Mouse (Mus musculus) heart, embryonic 16.5 days (tissue): Measurements from ENCODE around the gene Zfp987. TPM values are rescaled to one million over a fixed set of nuclear protein-coding genes. Genes with fewer than 3 reads are reported as not detected.
"Not testable (repeated sequence)": the region's sequence is repeated elsewhere in the genome, so short reads cannot be mapped to it uniquely, and the experiment has no call there.

Source experiments
- ATAC-seq: fragments of 200-750 bp; cut with Nextera tagmentation; replicated peaks from 2 replicates; pipeline ENCODE4 v1.8.0; 2017; ENCODE audit warnings: moderate number of reproducible peaks; ENCODE audit not compliant: insufficient read depth, low FRiP score; ENCODE audit errors: extremely low read depth
- H3K27ac ChIP-seq: fragments of 300-500 bp; sonication (generic); 2 replicates; pipeline ENCODE4 v1.5.1; 2014; ENCODE audit warnings: mild to moderate bottlenecking, low read length, control low read depth, moderate library complexity
- H3K27me3 ChIP-seq: fragments of 300-500 bp; sonication (generic); 2 replicates; pipeline ENCODE4 v1.6.1; 2014; ENCODE audit warnings: low read length, mixed read lengths; ENCODE audit not compliant: control insufficient read depth, insufficient read depth
- H3K36me3 ChIP-seq: fragments of 300-500 bp; sonication (generic); 2 replicates; pipeline ENCODE4 v1.6.1; 2014; ENCODE audit not compliant: control insufficient read depth, insufficient read depth
- H3K4me1 ChIP-seq: fragments of 300-500 bp; sonication (generic); 2 replicates; pipeline ENCODE4 v1.6.1; 2014; ENCODE audit warnings: low read length, mixed read lengths; ENCODE audit not compliant: control insufficient read depth, insufficient read depth
- H3K4me2 ChIP-seq: fragments of 300-500 bp; sonication (generic); 2 replicates; pipeline ENCODE4 v1.6.1; 2014; ENCODE audit warnings: low read depth, mild to moderate bottlenecking, control low read depth, low read length
- H3K4me3 ChIP-seq: fragments of 300-500 bp; sonication (generic); 2 replicates; pipeline ENCODE4 v1.5.1; 2014; ENCODE audit warnings: mild to moderate bottlenecking, control low read depth, low read length
- H3K9ac ChIP-seq: fragments of 300-500 bp; sonication (generic); 2 replicates; pipeline ENCODE4 v1.6.1; 2014; ENCODE audit warnings: low read length, control low read depth
- H3K9me3 ChIP-seq: fragments of 300-500 bp; sonication (generic); replicated peaks from 2 replicates; pipeline ENCODE4 v1.6.1; 2016; ENCODE audit warnings: low read length; ENCODE audit not compliant: control insufficient read depth
- WGBS: fragments of 180-500 bp; shearing (Covaris S2); extraction: QIAGEN DNeasy Blood & Tissue Kit; methylation state at CpG from one replicate; pipeline ENCODE4 v1.1.7; 2014; 5-methylcytosine and 5-hydroxymethylcytosine counted together
- polyA plus RNA-seq: library from polyadenylated mRNA; unstranded; fragments of >200 nt; fragmentation: Nextera tagmentation; extraction: Ambion mirVana; gene quantifications from 2 replicates; pipeline ENCODE4 v1.2.1, GENCODE M21; 2015

Zfp987 gene
- polyA plus RNA-seq, 1 experiment from 2014 or later, result 0.24 TPM

GRCm38 (mm10) chr4:146167202-146167832, 70.2 kb downstream of the Zfp987 start:
- H3K9me3 ChIP-seq, result peaks cover 13% of the 10 kb centered on the region
- H3K4me1 ChIP-seq, H3K4me2 ChIP-seq, H3K9ac ChIP-seq, H3K4me3 ChIP-seq, H3K27me3 ChIP-seq, H3K27ac ChIP-seq, ATAC-seq, H3K36me3 ChIP-seq: not testable (repeated sequence)
- WGBS, result 69% methylated on average over 3 of the region's 3 CpGs

GRCm38 (mm10) chr4:146167879-146168532, 70.9 kb downstream of the Zfp987 start:
- ATAC-seq, result peak; percentile 37; the same call in 1 of the 2 replicates
- not testable (repeated sequence) for H3K4me3 ChIP-seq, H3K4me1 ChIP-seq, H3K27ac ChIP-seq, H3K36me3 ChIP-seq, H3K27me3 ChIP-seq, H3K4me2 ChIP-seq, H3K9ac ChIP-seq
- WGBS, result 76% methylated on average over 10 of the region's 10 CpGs
- H3K9me3 ChIP-seq, result peaks cover 13% of the 10 kb centered on the region

GRCm38 (mm10) chr4:146168730-146169215, 71.7 kb downstream of the Zfp987 start:
- WGBS, result no CpG with 5 or more reads among the region's 2 CpGs
- H3K4me2 ChIP-seq, ATAC-seq, H3K36me3 ChIP-seq, H3K9ac ChIP-seq, H3K4me3 ChIP-seq, H3K27me3 ChIP-seq, H3K4me1 ChIP-seq, H3K27ac ChIP-seq: not testable (repeated sequence)
- peaks cover 19% of the 10 kb centered on the region for H3K9me3 ChIP-seq

GRCm38 (mm10) chr4:146173378-146174226, 76.5 kb downstream of the Zfp987 start:
- not testable (repeated sequence) for H3K27me3 ChIP-seq, H3K4me1 ChIP-seq, H3K27ac ChIP-seq, H3K4me2 ChIP-seq, H3K9ac ChIP-seq, H3K36me3 ChIP-seq, H3K4me3 ChIP-seq
- 51% methylated on average over 3 of the region's 4 CpGs for WGBS
- H3K9me3 ChIP-seq, result peaks cover 12% of the 10 kb centered on the region
- ATAC-seq, result peak; percentile 58

Other genes starting within 250 kb of the Zfp987 start
- not detected in 2 replicates for gene Zfp986, start 228.5 kb upstream of the Zfp987 start, polyA plus RNA-seq
- gene Zfp600, start 59.5 kb downstream of the Zfp987 start, polyA plus RNA-seq, result not detected in 2 replicates